Mouse (Mus musculus) lung, adult 2 months (tissue): ENCODE data around the gene Spty2d1.

Experiments used
- CTCF ChIP-seq: fragments of 200-500 bp; IDR thresholded peaks from 2 replicates; pipeline ENCODE4 v1.5.1; 2011; ENCODE audit warnings: mild to moderate bottlenecking, low read length, control low read depth; ENCODE audit not compliant: insufficient read depth
- POLR2A ChIP-seq: fragments of 200-500 bp; IDR thresholded peaks from 2 replicates; pipeline ENCODE4 v1.6.1; 2011; ENCODE audit warnings: low read depth, mild to moderate bottlenecking, control low read depth, low read length, borderline replicate concordance; ENCODE audit errors: extremely low read depth

GRCm38 (mm10) chr7:46958853-46959252, 49.4 kb downstream of the Spty2d1 start:
- TF ChIP-seq CTCF (no peak), POLR2A (no peak)
